Mouse (Mus musculus) small intestine, adult 2 months (tissue): ENCODE measurements around the gene Doxl2. TPM values are rescaled to one million over a fixed set of nuclear protein-coding genes. Genes with fewer than 3 reads are reported as not detected.
"Not testable (repeated sequence)": the region's sequence is repeated elsewhere in the genome, so short reads cannot be mapped to it uniquely, and the experiment has no call there.

ENCODE experiments used
- H3K27ac ChIP-seq: fragments of 200-500 bp; 2 replicates; pipeline ENCODE4 v1.5.1; 2012; ENCODE audit warnings: low read depth, low read length, control low read depth, inconsistent platforms; ENCODE audit not compliant: insufficient read depth
- H3K27me3 ChIP-seq: fragments of 200-500 bp; 2 replicates; pipeline ENCODE4 v1.6.1; 2012; ENCODE audit warnings: mild to moderate bottlenecking, moderate library complexity, low read length, inconsistent platforms; ENCODE audit not compliant: control insufficient read depth, insufficient read depth
- H3K36me3 ChIP-seq: fragments of 200-500 bp; 2 replicates; pipeline ENCODE4 v1.6.1; 2012; ENCODE audit warnings: mild to moderate bottlenecking, low read length, control low read depth, inconsistent platforms; ENCODE audit not compliant: control insufficient read depth, insufficient read depth
- H3K4me1 ChIP-seq: fragments of 200-500 bp; 2 replicates; pipeline ENCODE4 v1.6.1; 2012; ENCODE audit warnings: low read length, inconsistent platforms, mixed read lengths; ENCODE audit not compliant: control insufficient read depth, insufficient read depth, insufficient read length
- H3K4me3 ChIP-seq: fragments of 200-500 bp; 2 replicates; pipeline ENCODE4 v1.5.1; 2012; ENCODE audit warnings: low read depth, mild to moderate bottlenecking, control low read depth, inconsistent platforms, low read length, moderate library complexity
- CTCF ChIP-seq: fragments of 200-500 bp; IDR thresholded peaks from 2 replicates; pipeline ENCODE4 v1.5.1; 2012; ENCODE audit warnings: low read depth, mild to moderate bottlenecking, control low read depth, inconsistent platforms, low read length, moderate library complexity, mixed read lengths; ENCODE audit not compliant: insufficient replicate concordance, insufficient read length; ENCODE audit errors: extremely low read depth
- POLR2A ChIP-seq: fragments of 200-500 bp; IDR thresholded peaks from 2 replicates; pipeline ENCODE4 v1.6.1; 2012; ENCODE audit warnings: low read depth, mild to moderate bottlenecking, control low read depth, inconsistent platforms, low read length, moderate library complexity
- WGBS: fragments of 180-500 bp; shearing (Covaris S2); methylation state at CpG from one replicate; pipeline ENCODE4 v1.1.7; 2018; 5-methylcytosine and 5-hydroxymethylcytosine counted together
- polyA plus RNA-seq: library from polyadenylated mRNA; depleted of rRNA; stranded (reverse); fragments of >200 nt; gene quantifications from 2 replicates; pipeline ENCODE4 v1.2.3, GENCODE M21; 2012

Doxl2 gene
- polyA plus RNA-seq, 1 experiment = not detected

DNA sequence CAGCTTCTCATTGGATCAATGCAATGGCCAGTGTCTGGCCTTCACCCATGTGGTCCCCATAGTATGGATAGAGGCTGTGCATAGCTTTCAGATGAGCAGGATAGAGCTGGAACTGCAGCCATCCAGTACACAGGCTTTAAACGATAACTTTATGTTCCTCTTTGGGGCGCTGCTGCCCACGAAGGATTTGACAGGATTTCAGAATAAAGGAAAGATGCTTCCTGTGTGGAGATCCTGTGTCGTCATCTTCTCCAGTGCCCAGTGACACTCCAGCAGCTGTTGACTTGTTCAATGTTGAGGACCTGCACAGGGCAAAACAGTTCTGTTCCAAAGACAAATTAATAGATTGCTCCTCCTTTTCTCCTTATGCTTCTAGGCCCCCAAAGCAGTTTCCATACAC is 18.0 kb upstream of the Doxl2 start:
- WGBS = 77% methylated on average over 4 of the region's 4 CpGs
- TF ChIP-seq CTCF (no peak), POLR2A (no peak)
- no peak overlapping the region for H3K4me3 ChIP-seq

DNA sequence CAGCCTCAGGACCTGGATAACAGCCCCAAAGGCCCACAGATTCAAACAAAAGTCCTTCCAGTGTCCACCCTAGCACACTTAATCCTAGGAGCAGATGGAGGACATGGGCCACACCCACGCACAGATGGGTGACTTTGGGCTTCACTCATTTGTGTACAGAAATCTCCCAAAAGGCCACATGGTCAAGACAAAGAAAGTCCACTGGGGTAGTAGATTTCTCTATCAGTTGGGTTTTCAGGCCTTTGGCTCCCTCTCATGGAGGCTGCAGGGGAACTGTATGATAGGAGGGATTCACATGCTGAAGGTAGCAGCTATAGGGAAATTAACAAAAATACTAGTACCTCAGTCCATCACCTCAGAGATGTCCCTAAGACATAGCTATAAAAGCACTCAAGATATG is 16.7 kb upstream of the Doxl2 start:
- 47% methylated on average over 1 of the region's 1 CpGs for WGBS
- TF ChIP-seq CTCF (no peak), POLR2A (no peak)
- Histone ChIP-seq H3K4me1 (no peaks in the 10 kb centered on the region), H3K36me3 (no peaks in the 10 kb centered on the region), H3K27ac (no peak overlapping the region), H3K27me3 (no peaks in the 10 kb centered on the region), H3K4me3 (no peak overlapping the region)

More for the DNA sequence above, 18.0 kb upstream of the Doxl2 start:
- no peak overlapping the region for H3K27ac ChIP-seq
- H3K4me1 ChIP-seq = no peaks in the 10 kb centered on the region
- no peaks in the 10 kb centered on the region for H3K27me3 ChIP-seq
- no peaks in the 10 kb centered on the region for H3K36me3 ChIP-seq

DNA sequence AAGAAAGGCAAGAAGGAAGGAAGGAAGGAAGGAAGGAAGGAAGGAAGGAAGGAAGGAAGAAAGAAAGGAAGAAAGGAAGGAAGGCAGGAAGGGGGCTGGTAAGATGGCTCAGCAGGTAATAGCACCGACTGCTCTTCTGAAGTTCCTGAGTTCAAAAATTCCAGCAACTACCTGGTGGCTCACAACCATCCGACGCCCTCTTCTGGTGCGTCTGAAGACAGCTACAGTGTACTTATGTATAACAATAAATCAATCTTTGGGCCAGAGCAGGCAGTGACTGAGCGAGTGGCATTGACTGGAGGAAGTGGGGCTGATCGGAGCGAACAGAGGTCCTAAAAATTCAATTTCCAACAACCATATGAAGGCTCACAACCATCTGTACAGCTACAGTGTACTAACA is 15.6 kb upstream of the Doxl2 start:
- H3K36me3 ChIP-seq, H3K4me1 ChIP-seq, H3K27me3 ChIP-seq, H3K27ac ChIP-seq, H3K4me3 ChIP-seq: not testable (repeated sequence)
- TF ChIP-seq CTCF = peak; percentile 40; the same call in 1 of the 2 replicates
- 18% methylated on average over 7 of the region's 7 CpGs for WGBS

DNA sequence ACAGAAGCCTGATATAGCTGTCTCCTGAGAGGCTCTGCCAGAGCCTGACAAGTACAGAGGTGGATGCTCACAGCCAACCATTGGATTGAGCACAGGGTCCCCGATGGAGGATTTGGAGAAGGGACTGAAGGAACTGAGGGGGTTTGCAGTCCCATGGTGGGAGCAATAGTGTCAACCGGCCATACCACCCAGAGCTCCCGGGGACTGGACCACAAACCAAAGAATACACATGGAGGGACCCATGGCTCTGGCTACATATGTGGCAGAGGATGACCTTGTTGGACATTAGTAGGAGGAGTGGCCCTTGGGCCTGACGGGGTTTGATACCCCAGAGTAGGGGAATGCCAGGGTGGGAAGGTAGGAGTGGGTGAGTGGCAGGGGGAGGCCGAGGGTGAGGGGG is 8.1 kb upstream of the Doxl2 start:
- not testable (repeated sequence) for H3K27ac ChIP-seq, H3K27me3 ChIP-seq, H3K4me1 ChIP-seq, H3K4me3 ChIP-seq, H3K36me3 ChIP-seq
- 89% methylated on average over 5 of the region's 5 CpGs for WGBS

DNA sequence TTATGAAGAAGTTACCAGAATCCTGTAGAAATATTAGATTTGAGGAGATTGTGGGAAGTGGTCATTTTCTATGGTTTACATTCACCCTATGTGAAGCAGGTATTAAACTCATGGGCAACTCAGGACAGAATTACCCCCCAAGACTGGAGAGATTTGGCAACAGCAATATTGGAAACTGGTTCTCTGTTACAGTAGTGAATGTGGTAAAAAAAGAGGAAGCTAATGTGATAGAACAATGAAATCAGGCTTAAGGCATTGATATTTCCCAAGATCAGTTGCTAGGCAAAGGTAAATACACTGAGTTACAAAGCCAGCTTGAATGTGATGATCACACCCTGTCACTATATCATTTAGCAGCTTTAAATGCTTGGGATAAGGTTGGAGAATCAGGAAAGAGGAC is 6.9 kb upstream of the Doxl2 start:
- H3K27me3 ChIP-seq = no peaks in the 10 kb centered on the region
- TF ChIP-seq POLR2A (no peak), CTCF (no peak)
- H3K27ac ChIP-seq = no peak overlapping the region
- no peak overlapping the region for H3K4me3 ChIP-seq
- H3K36me3 ChIP-seq = no peaks in the 10 kb centered on the region
- no peaks in the 10 kb centered on the region for H3K4me1 ChIP-seq

DNA sequence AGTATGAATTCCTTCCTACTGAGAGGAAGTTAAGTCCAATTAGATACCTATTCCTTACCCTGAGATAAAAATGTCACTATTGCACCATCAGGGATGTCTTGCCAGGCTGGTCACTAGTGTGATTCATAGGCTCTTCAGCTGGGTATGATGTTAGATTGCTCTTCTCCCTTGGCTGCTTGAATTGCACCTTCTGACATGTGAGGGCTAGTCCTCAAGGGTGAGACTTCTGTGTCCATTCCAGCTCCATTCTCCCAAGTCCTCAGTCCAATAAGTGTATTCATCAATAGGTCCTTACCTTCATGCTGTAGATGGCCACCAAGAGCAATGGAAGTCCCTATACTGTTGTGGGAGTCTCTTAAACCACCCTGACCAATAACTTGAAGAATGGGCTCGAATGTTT is 4.9 kb downstream of the Doxl2 start:
- no peak overlapping the region for H3K4me3 ChIP-seq
- no peak for TF ChIP-seq CTCF
- no peak for TF ChIP-seq POLR2A

DNA sequence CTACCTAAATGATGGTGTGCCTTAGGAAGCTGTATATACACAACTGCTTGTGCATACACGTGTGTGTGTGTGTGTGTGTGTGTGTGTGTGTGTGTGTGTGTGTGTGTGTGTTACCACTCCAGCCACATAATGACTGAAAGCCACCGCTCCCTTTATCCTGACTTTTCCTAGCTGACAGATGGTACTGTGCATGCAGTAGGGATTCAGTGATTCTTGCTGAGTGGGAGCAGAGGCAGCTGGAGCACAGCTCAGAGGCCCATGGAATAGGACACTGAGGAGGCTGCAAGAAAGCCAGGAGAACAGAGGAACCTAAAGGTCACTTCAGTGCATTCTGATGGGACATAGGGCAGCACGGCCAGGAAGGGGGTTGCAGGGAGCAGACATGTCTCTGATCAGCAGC is 7.5 kb downstream of the Doxl2 start:
- 81% methylated on average over 3 of the region's 3 CpGs for WGBS
- no peak overlapping the region for H3K4me3 ChIP-seq
- no peaks in the 10 kb centered on the region for H3K36me3 ChIP-seq
- TF ChIP-seq POLR2A (no peak), CTCF (no peak)
- no peaks in the 10 kb centered on the region for H3K27me3 ChIP-seq
- no peaks in the 10 kb centered on the region for H3K4me1 ChIP-seq
- no peak overlapping the region for H3K27ac ChIP-seq

More for the DNA sequence above, 4.9 kb downstream of the Doxl2 start:
- H3K27me3 ChIP-seq = no peaks in the 10 kb centered on the region
- H3K4me1 ChIP-seq = no peaks in the 10 kb centered on the region
- WGBS = 45% methylated on average over 1 of the region's 1 CpGs
- no peaks in the 10 kb centered on the region for H3K36me3 ChIP-seq
- no peak overlapping the region for H3K27ac ChIP-seq

DNA sequence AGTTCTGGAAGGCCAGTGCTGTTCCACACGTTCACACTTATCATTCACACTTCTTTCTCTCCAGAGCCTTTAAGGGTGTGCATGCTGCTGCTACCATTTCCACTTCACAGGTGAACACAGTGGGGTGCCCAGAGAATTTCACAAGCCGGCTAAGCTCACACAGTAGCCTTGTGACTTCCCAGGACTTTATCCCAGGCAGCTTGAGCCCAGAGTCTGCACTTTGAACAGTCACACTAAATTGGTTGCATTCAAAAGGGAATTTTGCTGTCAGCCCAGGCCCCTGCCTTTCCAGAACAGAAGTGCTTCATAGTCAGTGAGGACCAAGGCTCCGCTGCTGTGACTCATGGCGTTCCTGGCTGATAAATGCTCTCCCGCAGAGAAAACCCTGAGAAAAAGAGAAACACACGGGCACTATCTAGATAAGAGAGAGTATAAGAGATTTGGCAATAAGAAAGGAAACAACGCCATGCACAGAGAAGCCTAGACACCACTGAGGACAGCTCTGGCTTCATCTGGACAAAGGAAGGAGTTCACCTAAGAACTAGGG is 11.8 kb downstream of the Doxl2 start, which contains the start of gene Svs1:
Gene Svs1, plus strand, starts transcription at position 418 of the 547 bp plus-strand sequence.
- no peak for TF ChIP-seq POLR2A
- TF ChIP-seq CTCF = no peak
- Histone ChIP-seq H3K27ac (no peak within 1 kb of the TSS), H3K36me3 (no peaks in the 10 kb centered on the region), H3K27me3 (no peaks in the 10 kb centered on the region), H3K4me1 (no peaks in the 10 kb centered on the region), H3K4me3 (no peak within 1 kb of the TSS)
- 32% methylated on average over 7 of the region's 7 CpGs for WGBS
